Mouse (Mus musculus): Measurements from ENCODE around the gene Lpxn.

Lpxn gene

GRCm38 (mm10) chr19:12795511-12796327, at the start of gene Lpxn, which contains the start of gene Zfp91:
Gene Lpxn (plus strand): TSS chr19:12796193.
Gene Zfp91 (minus strand): TSS chr19:12796126.
- peak; percentile 97 for DNase-seq

- DNase-seq, result no peak
Measured at GRCm38 (mm10) chr19:12756286-12756685, 39.7 kb upstream of the Lpxn start.

GRCm38 (mm10) chr19:12758936-12759478, 37.0 kb upstream of the Lpxn start:
- DNase-seq, result no peak

GRCm38 (mm10) chr19:12759656-12760055, 36.3 kb upstream of the Lpxn start:
- DNase-seq, result no peak

- DNase-seq, result peak; percentile 55
Measured at GRCm38 (mm10) chr19:12762212-12763130, 33.5 kb upstream of the Lpxn start.

GRCm38 (mm10) chr19:12765308-12765707, 30.7 kb upstream of the Lpxn start, which contains the start of gene Cntf:
Gene Cntf (minus strand): TSS chr19:12765632.
- DNase-seq, result no peak

- no peak for DNase-seq
Measured at GRCm38 (mm10) chr19:12770888-12771287, 25.1 kb upstream of the Lpxn start.

GRCm38 (mm10) chr19:12780437-12780836, 15.6 kb upstream of the Lpxn start:
- DNase-seq, result no peak

- no peak for DNase-seq
Measured at GRCm38 (mm10) chr19:12786803-12787395, 9.1 kb upstream of the Lpxn start.

- no peak for DNase-seq
Measured at GRCm38 (mm10) chr19:12787721-12788120, 8.3 kb upstream of the Lpxn start.

GRCm38 (mm10) chr19:12792374-12792773, 3.6 kb upstream of the Lpxn start:
- no peak for DNase-seq

- DNase-seq, result peak; percentile 97
Measured at GRCm38 (mm10) chr19:12794056-12795044, 1.6 kb upstream of the Lpxn start.

- DNase-seq, result no peak
Measured at GRCm38 (mm10) chr19:12795110-12795509, 883 bp upstream of the Lpxn start.

GRCm38 (mm10) chr19:12796328-12796931, 437 bp downstream of the Lpxn start:
- peak; percentile 71 for DNase-seq

- DNase-seq, result no peak
Measured at GRCm38 (mm10) chr19:12797071-12797470, 1.1 kb downstream of the Lpxn start.

- DNase-seq, result peak; percentile 44
Measured at GRCm38 (mm10) chr19:12798404-12798803, 2.4 kb downstream of the Lpxn start.

- DNase-seq, result no peak
Measured at GRCm38 (mm10) chr19:12799081-12799480, 3.1 kb downstream of the Lpxn start.

GRCm38 (mm10) chr19:12800621-12801020, 4.6 kb downstream of the Lpxn start:
- DNase-seq, result no peak

GRCm38 (mm10) chr19:12801046-12801445, 5.1 kb downstream of the Lpxn start:
- DNase-seq, result no peak

GRCm38 (mm10) chr19:12802830-12803229, 6.8 kb downstream of the Lpxn start:
- no peak for DNase-seq

- no peak for DNase-seq
Measured at GRCm38 (mm10) chr19:12804237-12804636, 8.2 kb downstream of the Lpxn start.

All from thymus, postnatal 4 days (tissue).